Comparison of ENCODE assay signal across 12 mouse cellular contexts in genomic region chr2:170730781-170731180, GRCm38 (mm10). TPM values are rescaled to one million over a fixed set of nuclear protein-coding genes. Genes with fewer than 3 reads are reported as not detected.
DNase-seq lines count a peak whose midpoint lies in the region; ATAC-seq lines count a peak whose summit lies in the region.
"Had no signal": no experiment of that assay in that cellular context is flagged by ENCODE, and none has a peak within 500 bp of the region (broad histone marks: within the 10 kb centered on the region; RNA-seq: fewer than 3 reads in every experiment).

No protein-coding gene starts in this region.

- no peak overlapping the region for H3K4me3 ChIP-seq in heart, embryonic 11.5 days (ENCODE audit: low read depth, low read length)
- no peak overlapping the region for H3K4me3 ChIP-seq in embryonic facial prominence, embryonic 12.5 days
- H3K4me3 ChIP-seq in hindbrain, embryonic 12.5 days, result no peak overlapping the region; the same call in 1 of the 2 replicates
- peak overlapping the region; percentile 58; the same call in 1 of the 2 replicates for H3K4me3 ChIP-seq in midbrain, embryonic 16.5 days (ENCODE audit: low read depth, low read length)

- 56% methylated on average over 13 of the region's 13 CpGs for WGBS in heart, embryonic 11.5 days (ENCODE audit: insufficient replicate concordance)
- 65% methylated on average over 13 of the region's 13 CpGs for WGBS in embryonic facial prominence, embryonic 12.5 days
- WGBS in hindbrain, embryonic 12.5 days, result 68% methylated on average over 13 of the region's 13 CpGs
- 70% methylated on average over 13 of the region's 13 CpGs for WGBS in midbrain, embryonic 16.5 days

- H3K36me3 ChIP-seq in heart, embryonic 11.5 days (ENCODE audit: control insufficient read depth, insufficient read depth, low read length), result no peaks in the 10 kb centered on the region
- no peaks in the 10 kb centered on the region for H3K36me3 ChIP-seq in embryonic facial prominence, embryonic 12.5 days
- H3K36me3 ChIP-seq in hindbrain, embryonic 12.5 days, result no peaks in the 10 kb centered on the region
- H3K36me3 ChIP-seq in midbrain, embryonic 16.5 days (ENCODE audit: control insufficient read depth, insufficient read depth, low read length), result no peaks in the 10 kb centered on the region

- H3K4me1 ChIP-seq in heart, embryonic 11.5 days (ENCODE audit: control insufficient read depth, insufficient read depth, low read length), result peaks cover 14% of the 10 kb centered on the region; the same call in 1 of the 2 replicates
- H3K4me1 ChIP-seq in embryonic facial prominence, embryonic 12.5 days, result peaks cover 9% of the 10 kb centered on the region
- peaks cover 16% of the 10 kb centered on the region for H3K4me1 ChIP-seq in hindbrain, embryonic 12.5 days
- peaks cover 8% of the 10 kb centered on the region for H3K4me1 ChIP-seq in midbrain, embryonic 16.5 days (ENCODE audit: control insufficient read depth, insufficient read depth, low read length)

- no peak overlapping the region for H3K9ac ChIP-seq in heart, embryonic 11.5 days (ENCODE audit: low read depth, low read length)
- H3K9ac ChIP-seq in embryonic facial prominence, embryonic 12.5 days, result no peak overlapping the region
- H3K9ac ChIP-seq in hindbrain, embryonic 12.5 days, result no peak overlapping the region
- no peak overlapping the region for H3K9ac ChIP-seq in midbrain, embryonic 16.5 days (ENCODE audit: low read depth, low read length)

- H3K4me2 ChIP-seq in heart, embryonic 11.5 days, result peak overlapping the region; percentile 89
- H3K4me2 ChIP-seq in embryonic facial prominence, embryonic 12.5 days (replicated peaks), result peak overlapping the region; percentile 94; the same call in 1 of the 2 replicates
- peak overlapping the region; percentile 74 for H3K4me2 ChIP-seq in hindbrain, embryonic 12.5 days (replicated peaks)
- H3K4me2 ChIP-seq in midbrain, embryonic 16.5 days (ENCODE audit: low read length), result peak overlapping the region; percentile 70

- no peak for DNase-seq in heart, adult 18-20 months
- DNase-seq in spleen, adult 18-20 months, result no peak
- no peak for DNase-seq in yolk sac, embryonic 10.5 days (ENCODE audit: low spot score)
- no peak for DNase-seq in layer of hippocampus, adult 9-10 months (ENCODE audit: low spot score)
- DNase-seq: kidney, adult 8-10 months had no signal

- no peak for ATAC-seq in heart, embryonic 11.5 days (replicated peaks; ENCODE audit: insufficient number of reproducible peaks, low FRiP score, low TSS enrichment)
- ATAC-seq in embryonic facial prominence, embryonic 12.5 days (ENCODE audit: insufficient number of reproducible peaks, insufficient read depth, low FRiP score, low TSS enrichment), result no peak
- no peak for ATAC-seq in hindbrain, embryonic 12.5 days (ENCODE audit: low FRiP score)
- ATAC-seq in midbrain, embryonic 16.5 days, result no peak

- no peak overlapping the region for H3K27ac ChIP-seq in heart, embryonic 11.5 days (ENCODE audit: low read depth, low read length)
- no peak overlapping the region for H3K27ac ChIP-seq in embryonic facial prominence, embryonic 12.5 days
- peak overlapping the region; percentile 74; the same call in 1 of the 2 replicates for H3K27ac ChIP-seq in hindbrain, embryonic 12.5 days
- H3K27ac ChIP-seq in midbrain, embryonic 16.5 days (ENCODE audit: low read length), result 0 out of 2 replicates have a peak overlapping the region, but pooled peaks have one; percentile 78

- H3K27me3 ChIP-seq in heart, embryonic 11.5 days (ENCODE audit: control insufficient read depth, insufficient read depth, low read length), result peaks cover 5% of the 10 kb centered on the region; the same call in 1 of the 2 replicates
- H3K27me3 ChIP-seq in embryonic facial prominence, embryonic 12.5 days, result peaks cover 4% of the 10 kb centered on the region
- H3K27me3 ChIP-seq in hindbrain, embryonic 12.5 days, result no peaks in the 10 kb centered on the region; the same call in 1 of the 2 replicates
- no peaks in the 10 kb centered on the region for H3K27me3 ChIP-seq in midbrain, embryonic 16.5 days (ENCODE audit: control insufficient read depth, insufficient read depth, low read depth, low read length)

- H3K9me3 ChIP-seq in heart, embryonic 11.5 days (replicated peaks; ENCODE audit: control insufficient read depth, low read length), result no peaks in the 10 kb centered on the region
- no peaks in the 10 kb centered on the region for H3K9me3 ChIP-seq in embryonic facial prominence, embryonic 12.5 days
- no peaks in the 10 kb centered on the region for H3K9me3 ChIP-seq in hindbrain, embryonic 12.5 days (replicated peaks)
- H3K9me3 ChIP-seq in midbrain, embryonic 16.5 days (replicated peaks; ENCODE audit: control insufficient read depth, low read length, poor library complexity, severe bottlenecking), result no peaks in the 10 kb centered on the region

RNA-seq across cellular contexts. Expression of gene Dok5, which starts 0.8 kb away (rescaled TPM):
- polyA plus RNA-seq in heart, embryonic 11.5 days (2014; fragmentation: Nextera tagmentation; extraction: Ambion mirVana), result 6.9 and 7.8 TPM in 2 replicates
- under 1 TPM; 0.26 to 0.30 TPM for total RNA-seq in heart, adult 18-20 months (2021)
- 8.9 and 10.4 TPM in 2 replicates for polyA plus RNA-seq in embryonic facial prominence, embryonic 12.5 days (2016; fragmentation: Nextera tagmentation; extraction: Ambion mirVana)
- polyA plus RNA-seq in hindbrain, embryonic 12.5 days (2016; fragmentation: Nextera tagmentation; extraction: Ambion mirVana), result 29.0 and 30.9 TPM in 2 replicates
- 50.4 and 57.8 TPM in 2 replicates for polyA plus RNA-seq in midbrain, embryonic 16.5 days (2015; fragmentation: Nextera tagmentation; extraction: Ambion mirVana)
- total RNA-seq: common myeloid progenitor, adult 5-6 weeks; neutrophil, adult 5-6 weeks had no signal
- polyA plus RNA-seq: C2C12 had no signal

Comparison
In these comparisons a context has a peak if more than half of its experiments do, and no peak if none do; other contexts are left out.
1. H3K27ac ChIP-seq: peak in hindbrain, embryonic 12.5 days (single experiment) and midbrain, embryonic 16.5 days (single experiment); none in heart, embryonic 11.5 days (single experiment) and embryonic facial prominence, embryonic 12.5 days (single experiment).
2. Peak in every context shown above with its lines, with median percentiles within 50 percentile points of each other: H3K4me2 ChIP-seq.